Mouse (Mus musculus) T-helper 17 cell (primary cell): ENCODE measurements around the gene Stard10.

Experiments
- in situ Hi-C, 2 experiments: fragments of 300-600 bp; cut with MboI, MseI; formaldehyde crosslinking; loops; 1 replicate in 1 of 2; 2 replicates in 1 of 2; pipeline ENCODE4 v1.15.1; 2025; ENCODE audit warnings: high pct_unique_total_duplicates in 2 of 2

The Stard10 gene

GRCm38 (mm10) chr7:101367901-101368852 lies 51.3 kb downstream of the Stard10 start:
- in situ Hi-C loops: no loop called here

GRCm38 (mm10) chr7:101369666-101370065 lies 52.8 kb downstream of the Stard10 start:
- in situ Hi-C loops: loop anchor here (5.0 kb wide), 3 partner anchors 52 to 307 kb away; partner anchors contain the start of gene Stard10 (in 1 of the 2)

GRCm38 (mm10) chr7:101373082-101373481 lies 56.2 kb downstream of the Stard10 start:
- in situ Hi-C loops: loop anchor here (5.0 kb wide), 3 partner anchors 56 to 311 kb away; partner anchors contain the start of gene Stard10 (in 1 of the 2)

- in situ Hi-C loops: loop anchor here (5.0 kb wide), 3 partner anchors 57 to 312 kb away; partner anchors contain the start of gene Stard10 (in 1 of the 2)
Observed at GRCm38 (mm10) chr7:101374155-101374554, 57.3 kb downstream of the Stard10 start.

GRCm38 (mm10) chr7:101376701-101377340 lies 59.9 kb downstream of the Stard10 start:
- in situ Hi-C loops: no loop called here

GRCm38 (mm10) chr7:101377741-101378262 lies 60.9 kb downstream of the Stard10 start:
- in situ Hi-C loops: no loop called here

GRCm38 (mm10) chr7:101378285-101378684 lies 61.4 kb downstream of the Stard10 start:
- in situ Hi-C loops: no loop called here

- in situ Hi-C loops: no loop called here
Observed at GRCm38 (mm10) chr7:101378796-101379465, 62.0 kb downstream of the Stard10 start.

GRCm38 (mm10) chr7:101379732-101380131 lies 62.8 kb downstream of the Stard10 start:
- in situ Hi-C loops: loop anchor here in 1 of 2 experiments (10.0 kb wide), 1 partner anchor 715 kb away; no protein-coding TSS in a partner anchor

- in situ Hi-C loops: loop anchor here in 1 of 2 experiments (10.0 kb wide), 1 partner anchor 713 kb away; no protein-coding TSS in a partner anchor
Observed at GRCm38 (mm10) chr7:101381512-101381911, 64.6 kb downstream of the Stard10 start.

GRCm38 (mm10) chr7:101382378-101382777 lies 65.5 kb downstream of the Stard10 start:
- in situ Hi-C loops: loop anchor here in 1 of 2 experiments (10.0 kb wide), 1 partner anchor 712 kb away; no protein-coding TSS in a partner anchor

GRCm38 (mm10) chr7:101383756-101384155 lies 66.9 kb downstream of the Stard10 start:
- in situ Hi-C loops: loop anchor here in 1 of 2 experiments (10.0 kb wide), 1 partner anchor 711 kb away; no protein-coding TSS in a partner anchor

- in situ Hi-C loops: loop anchor here in 1 of 2 experiments (10.0 kb wide), 1 partner anchor 710 kb away; no protein-coding TSS in a partner anchor
Observed at GRCm38 (mm10) chr7:101384931-101385330, 68.0 kb downstream of the Stard10 start.

- in situ Hi-C loops: loop anchor here in 1 of 2 experiments (10.0 kb wide), 1 partner anchor 709 kb away; no protein-coding TSS in a partner anchor
Observed at GRCm38 (mm10) chr7:101385331-101385733, 68.4 kb downstream of the Stard10 start.

- in situ Hi-C loops: loop anchor here in 1 of 2 experiments (10.0 kb wide), 1 partner anchor 709 kb away; no protein-coding TSS in a partner anchor
Observed at GRCm38 (mm10) chr7:101385866-101386452, 69.1 kb downstream of the Stard10 start.

GRCm38 (mm10) chr7:101389256-101389655 lies 72.4 kb downstream of the Stard10 start:
- in situ Hi-C loops: loop anchor here in 1 of 2 experiments (10.0 kb wide), 1 partner anchor 706 kb away; no protein-coding TSS in a partner anchor

- in situ Hi-C loops: no loop called here
Observed at GRCm38 (mm10) chr7:101391909-101392479, 75.1 kb downstream of the Stard10 start.

GRCm38 (mm10) chr7:101393015-101393414 lies 76.1 kb downstream of the Stard10 start:
- in situ Hi-C loops: no loop called here

GRCm38 (mm10) chr7:101393694-101394504 lies 77.0 kb downstream of the Stard10 start:
- in situ Hi-C loops: no loop called here
